Mouse (Mus musculus) liver (tissue): ENCODE results near the gene Ccdc61.
"Not testable (repeated sequence)": the region's sequence is repeated elsewhere in the genome, so short reads cannot be mapped to it uniquely, and the experiment has no call there.

Experiments
- DNase-seq: peaks from one replicate; pipeline ENCODE4 v3.0.0-alpha.2; 2020; ENCODE audit warnings: mixed read lengths

Ccdc61 gene

GRCm38 (mm10) chr7:18909797-18910196, 418 bp downstream of the Ccdc61 start:
- no peak for DNase-seq

GRCm38 (mm10) chr7:18904971-18905370, 5.2 kb downstream of the Ccdc61 start:
- no peak for DNase-seq

GRCm38 (mm10) chr7:18902486-18902885, 7.7 kb downstream of the Ccdc61 start:
- DNase-seq: no peak

- DNase-seq: no peak
These were observed 9.7 kb downstream of the Ccdc61 start for GRCm38 (mm10) chr7:18900513-18900912.

GRCm38 (mm10) chr7:18896536-18896935, 13.7 kb downstream of the Ccdc61 start:
- peak; percentile 10 for DNase-seq

GRCm38 (mm10) chr7:18893651-18894430, 16.4 kb downstream of the Ccdc61 start:
- peak; percentile 83 for DNase-seq

- DNase-seq: no peak
These were observed 17.2 kb downstream of the Ccdc61 start for GRCm38 (mm10) chr7:18893009-18893408.

GRCm38 (mm10) chr7:18891872-18892599, 18.2 kb downstream of the Ccdc61 start:
- peak; percentile 82 for DNase-seq

- DNase-seq: no peak
These were observed 19.4 kb downstream of the Ccdc61 start for GRCm38 (mm10) chr7:18890848-18891247.

GRCm38 (mm10) chr7:18886963-18887362, 23.3 kb downstream of the Ccdc61 start:
- DNase-seq: no peak

- DNase-seq: no peak
These were observed 25.3 kb downstream of the Ccdc61 start for GRCm38 (mm10) chr7:18884745-18885422.

- peak; percentile 8 for DNase-seq
These were observed 26.0 kb downstream of the Ccdc61 start for GRCm38 (mm10) chr7:18883991-18884744.

GRCm38 (mm10) chr7:18878691-18879090, 31.5 kb downstream of the Ccdc61 start:
- no peak for DNase-seq

GRCm38 (mm10) chr7:18875372-18875771, 34.8 kb downstream of the Ccdc61 start:
- DNase-seq: no peak

- peak; percentile 68 for DNase-seq
These were observed 37.0 kb downstream of the Ccdc61 start for GRCm38 (mm10) chr7:18873253-18873652.

- no peak for DNase-seq
These were observed 37.4 kb downstream of the Ccdc61 start for GRCm38 (mm10) chr7:18872816-18873215.

- DNase-seq: no peak
These were observed 38.0 kb downstream of the Ccdc61 start for GRCm38 (mm10) chr7:18872014-18872802.

- DNase-seq: not testable (repeated sequence)
These were observed 39.2 kb downstream of the Ccdc61 start, which contains the start of gene Pglyrp1 for GRCm38 (mm10) chr7:18871031-18871430. TSS of gene Pglyrp1 (plus strand) at chr7:18871331.

GRCm38 (mm10) chr7:18868491-18868890, 41.7 kb downstream of the Ccdc61 start:
- no peak for DNase-seq

- no peak for DNase-seq
These were observed 47.4 kb downstream of the Ccdc61 start for GRCm38 (mm10) chr7:18862801-18863200.

GRCm38 (mm10) chr7:18858310-18858916, 51.8 kb downstream of the Ccdc61 start:
- no peak for DNase-seq
